Mouse (Mus musculus) hindlimb bud, embryonic 11.5 days (tissue): ENCODE data around the gene Ddx42.
"Not testable (repeated sequence)": the region's sequence is repeated elsewhere in the genome, so short reads cannot be mapped to it uniquely, and the experiment has no call there.

ENCODE experiments used
- DNase-seq: peaks from one replicate; pipeline ENCODE4 v3.0.0-alpha.2; 2012; ENCODE audit warnings: low read depth, low spot score; ENCODE audit errors: extremely low spot score

Gene Ddx42

DNA sequence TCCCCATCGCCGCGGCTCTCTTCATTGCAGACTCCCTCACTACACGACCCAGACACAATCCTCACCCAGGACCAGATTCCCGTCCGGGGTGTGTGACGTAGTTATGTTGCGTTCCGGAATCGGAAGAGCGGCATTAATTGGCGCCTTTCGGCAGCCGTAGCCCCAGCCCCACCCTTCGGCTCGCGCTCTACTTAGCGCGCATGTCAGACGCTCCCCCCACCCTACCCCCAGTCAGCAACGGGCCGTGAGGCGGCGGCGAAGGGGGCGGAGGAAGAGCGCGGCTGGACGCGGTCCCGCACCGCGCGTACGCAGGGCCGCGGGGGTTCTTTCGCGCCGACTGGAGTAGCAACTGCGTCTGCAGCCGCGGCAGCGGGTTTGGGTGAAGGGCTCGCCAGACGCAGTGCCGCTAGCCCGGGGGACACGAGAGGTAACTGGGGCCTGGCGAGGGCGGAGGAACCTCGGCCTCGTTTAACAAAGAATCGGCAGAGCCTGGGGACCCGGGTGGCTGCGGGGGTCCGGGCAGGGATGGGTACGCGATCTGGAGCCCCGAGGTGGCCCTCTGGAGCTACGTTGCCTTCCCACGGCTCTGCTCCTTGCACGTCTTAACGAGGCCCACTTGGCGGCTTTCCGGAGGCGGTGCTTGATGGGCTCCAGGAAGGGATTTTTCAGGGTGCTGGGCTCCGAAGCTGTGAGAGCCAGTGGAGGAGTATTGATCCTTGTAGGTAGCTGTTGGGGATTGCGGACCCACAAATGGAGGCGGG lies at the start of gene Ddx42:
Ddx42 (plus strand) TSS at position 197 of the 761 bp plus-strand sequence.
- DNase-seq = peak; percentile 83

GRCm38 (mm10) chr11:106167435-106167834 lies 49.3 kb upstream of the Ddx42 start:
- DNase-seq = no peak

- no peak for DNase-seq
Observed at GRCm38 (mm10) chr11:106170807-106171206, 45.9 kb upstream of the Ddx42 start.

DNA sequence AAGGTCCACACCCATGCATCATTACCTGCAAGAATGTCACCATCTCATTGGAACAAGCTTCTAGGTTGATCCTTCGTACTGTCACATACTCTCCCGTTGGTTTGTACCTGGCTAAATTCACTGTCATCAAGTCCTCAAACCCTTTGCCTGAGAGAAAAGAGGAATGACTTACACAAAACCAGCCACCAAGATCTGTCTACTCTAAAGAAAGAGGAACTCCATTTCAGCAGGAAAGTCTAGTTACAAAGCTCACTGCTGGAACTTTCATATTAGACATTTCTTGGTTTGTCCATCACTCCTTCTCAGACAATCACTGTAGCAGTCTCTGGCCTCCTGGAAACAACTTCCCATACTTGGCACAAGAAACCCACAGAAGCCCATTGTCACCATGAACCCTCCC lies 43.5 kb upstream of the Ddx42 start:
- DNase-seq = no peak

- no peak for DNase-seq
Observed at GRCm38 (mm10) chr11:106174372-106174771, 42.4 kb upstream of the Ddx42 start.

- DNase-seq = no peak
Observed at GRCm38 (mm10) chr11:106175081-106175480, 41.6 kb upstream of the Ddx42 start.

DNA sequence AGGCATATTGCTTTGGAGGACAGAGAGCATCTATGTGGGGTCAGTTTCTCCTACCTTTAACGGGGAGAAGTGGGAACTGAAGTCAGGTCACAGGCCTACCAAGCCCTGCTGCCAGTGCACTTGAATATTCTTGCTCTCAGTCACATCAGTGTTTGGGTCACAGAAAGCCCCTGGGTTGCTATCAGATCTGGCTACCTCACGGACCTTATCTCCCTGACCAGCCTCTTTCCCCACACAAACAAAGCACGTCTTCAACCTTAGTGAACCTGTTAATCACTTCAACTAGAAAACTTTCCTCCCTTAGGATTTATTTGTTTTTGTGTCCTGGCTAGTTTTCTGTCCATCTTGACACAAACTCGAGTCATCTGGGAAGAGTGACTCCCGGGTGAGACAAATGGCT lies 40.4 kb upstream of the Ddx42 start:
- no peak for DNase-seq

GRCm38 (mm10) chr11:106178036-106178782 lies 38.5 kb upstream of the Ddx42 start:
- no peak for DNase-seq

GRCm38 (mm10) chr11:106179711-106180448 lies 36.8 kb upstream of the Ddx42 start:
- no peak for DNase-seq

- no peak for DNase-seq
Observed at GRCm38 (mm10) chr11:106180449-106180801, 36.3 kb upstream of the Ddx42 start.

DNA sequence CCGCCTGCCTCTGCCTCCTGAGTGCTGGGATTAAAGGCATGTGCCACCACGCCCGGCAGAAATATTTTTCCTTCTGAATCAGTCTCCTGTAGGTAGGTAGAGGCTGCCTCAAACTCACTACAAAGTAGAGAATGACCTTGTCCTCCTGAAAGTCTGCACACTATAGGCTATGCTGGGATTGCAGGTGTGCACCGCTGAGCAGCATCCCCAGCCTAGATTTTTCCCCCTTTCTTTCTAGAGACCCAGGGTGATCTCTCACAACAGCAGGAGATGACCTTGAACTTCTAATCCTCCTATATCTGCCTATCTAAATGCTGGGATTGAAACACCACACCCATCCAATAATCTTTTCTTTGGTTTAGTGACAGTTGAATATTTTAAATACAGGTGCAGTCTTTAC lies 29.4 kb upstream of the Ddx42 start:
- DNase-seq = no peak

GRCm38 (mm10) chr11:106191716-106192115 lies 25.0 kb upstream of the Ddx42 start:
- no peak for DNase-seq

DNA sequence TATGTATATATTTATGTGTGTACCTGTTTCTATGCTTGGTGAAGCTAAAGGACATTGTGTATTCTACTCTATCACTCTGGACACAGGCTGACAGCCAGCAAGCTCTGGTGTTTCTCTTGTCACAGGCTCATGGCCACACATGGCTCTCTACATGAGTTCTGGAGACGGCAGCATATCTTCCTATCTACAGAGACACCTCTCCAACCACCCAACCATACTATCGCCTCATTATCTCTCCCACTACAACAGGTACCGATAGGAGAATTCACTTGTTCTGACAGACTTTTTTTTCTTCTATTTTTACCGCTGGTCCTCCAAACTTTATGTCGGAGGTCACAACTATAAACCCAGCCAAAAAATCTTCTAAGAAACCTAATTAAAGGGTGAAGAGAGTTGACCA lies 24.5 kb upstream of the Ddx42 start:
- DNase-seq = no peak

DNA sequence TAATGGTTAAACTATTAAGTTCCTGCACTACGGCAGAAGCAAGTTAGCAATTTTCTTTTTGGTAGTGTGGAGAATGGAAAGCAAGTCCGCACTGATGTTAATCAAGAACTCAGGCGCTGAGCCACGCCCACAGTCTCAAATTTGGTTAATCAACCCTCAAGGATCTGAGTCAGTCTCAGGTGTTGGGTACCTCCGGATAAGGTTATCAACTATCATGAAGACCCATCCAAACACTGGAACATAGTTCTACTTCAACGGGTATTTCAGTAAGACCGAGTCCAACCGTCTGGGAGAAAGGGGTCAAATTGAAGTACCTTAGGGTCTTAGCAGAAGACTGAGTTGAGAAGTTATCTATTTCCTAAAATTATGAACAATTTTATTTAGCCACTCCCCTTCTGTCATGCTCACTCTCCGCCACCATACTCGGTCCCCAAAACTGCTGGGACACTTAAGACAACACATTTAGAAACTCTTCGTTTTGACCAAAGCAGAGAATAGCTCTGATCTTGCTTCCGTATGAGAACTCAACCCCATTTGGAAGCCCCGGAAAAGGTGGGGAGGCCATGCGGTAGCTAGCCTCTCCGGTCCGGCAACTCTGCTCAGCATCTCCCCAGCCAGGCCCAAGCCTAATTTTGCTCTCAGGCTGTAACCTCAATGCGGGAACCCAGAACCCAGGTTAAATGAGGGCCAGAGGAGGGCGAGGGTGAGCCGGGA lies 23.9 kb upstream of the Ddx42 start:
- DNase-seq = no peak

GRCm38 (mm10) chr11:106193371-106194154 lies 23.2 kb upstream of the Ddx42 start:
- DNase-seq = peak; percentile 84

DNA sequence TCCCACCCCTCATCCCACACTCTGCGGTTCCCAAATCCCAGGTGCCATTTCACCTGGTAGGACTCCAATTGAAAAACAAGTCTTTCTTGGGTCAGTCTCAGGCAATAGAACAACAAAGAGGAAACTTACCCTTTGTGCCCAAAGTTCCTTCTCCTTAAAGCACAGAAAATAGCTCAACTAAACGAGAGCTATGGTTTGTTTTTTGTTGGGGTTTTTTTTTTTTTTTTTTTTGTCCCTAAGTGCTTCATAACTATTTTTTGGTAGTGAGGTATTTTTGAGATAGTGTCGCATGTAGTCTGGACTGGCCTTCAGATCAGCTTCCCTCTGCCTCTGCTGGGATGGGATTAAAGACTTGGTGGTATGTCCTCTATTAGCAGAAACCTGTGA lies 22.6 kb upstream of the Ddx42 start:
- no peak for DNase-seq

- no peak for DNase-seq
Observed at GRCm38 (mm10) chr11:106194891-106195290, 21.8 kb upstream of the Ddx42 start.

GRCm38 (mm10) chr11:106195341-106195740 lies 21.4 kb upstream of the Ddx42 start:
- DNase-seq = no peak

- DNase-seq = no peak
Observed at GRCm38 (mm10) chr11:106198277-106198676, 18.4 kb upstream of the Ddx42 start.

DNA sequence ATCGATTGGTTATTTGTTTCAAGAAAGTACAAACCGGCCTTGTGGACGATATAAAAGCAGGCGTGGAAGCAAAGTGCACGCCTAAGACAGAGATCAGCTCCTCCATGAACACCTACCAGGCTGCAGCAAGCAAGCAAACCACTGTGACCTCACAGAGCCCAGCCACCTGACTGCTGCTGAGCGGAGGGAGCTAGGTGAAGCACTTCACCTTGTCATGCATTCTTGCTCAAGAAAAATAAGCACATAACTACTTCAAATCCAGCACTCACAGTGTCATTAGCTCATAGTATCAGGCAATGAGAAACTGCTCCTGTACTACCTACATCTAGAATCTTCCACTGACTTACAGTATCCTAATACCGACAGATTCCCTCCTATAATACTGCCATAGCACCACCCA lies 16.7 kb upstream of the Ddx42 start:
- not testable (repeated sequence) for DNase-seq
